ENCODE assay signal across 17 mouse cellular contexts in genomic region chr2:52433365-52433764, GRCm38 (mm10). TPM values are rescaled to one million over a fixed set of nuclear protein-coding genes. Genes with fewer than 3 reads are reported as not detected.
DNase-seq lines count a peak whose midpoint lies in the region; ATAC-seq and TF ChIP-seq lines count a peak whose summit lies in the region.
"Had no signal": no experiment of that assay in that cellular context is flagged by ENCODE, and none has a peak within 500 bp of the region (broad histone marks: within the 10 kb centered on the region; RNA-seq: fewer than 3 reads in every experiment).

No protein-coding gene starts in this region.

- no peaks in the 10 kb centered on the region for H3K4me1 ChIP-seq in kidney, embryonic 14.5 days (ENCODE audit: control insufficient read depth, insufficient read depth, low read length)
- H3K4me1 ChIP-seq in hindbrain, embryonic 11.5 days (replicated peaks; ENCODE audit: control insufficient read depth, insufficient read depth, low read length): no peaks in the 10 kb centered on the region
- H3K4me1 ChIP-seq: liver, embryonic 13.5 days; midbrain, embryonic 13.5 days had no signal

- no peak for TF ChIP-seq CTCF in gastrocnemius, adult 2 months (IDR thresholded peaks at IDR 0.05)

- no peak overlapping the region for H3K4me3 ChIP-seq in kidney, embryonic 14.5 days (ENCODE audit: low read length)
- no peak overlapping the region for H3K4me3 ChIP-seq in gastrocnemius, adult 2 months
- no peak overlapping the region for H3K4me3 ChIP-seq in hindbrain, embryonic 11.5 days (ENCODE audit: low read depth, low read length)
- H3K4me3 ChIP-seq: forebrain, embryonic 15.5 days; liver, embryonic 13.5 days; midbrain, embryonic 13.5 days had no signal

- 63% methylated on average over 7 of the region's 7 CpGs for WGBS in kidney, embryonic 14.5 days
- WGBS in hindbrain, embryonic 11.5 days: 66% methylated on average over 7 of the region's 7 CpGs

- no peak overlapping the region for H3K27ac ChIP-seq in kidney, embryonic 14.5 days (ENCODE audit: low read depth, low read length)
- H3K27ac ChIP-seq in gastrocnemius, adult 2 months: no peak overlapping the region; the same call in 1 of the 2 replicates
- no peak overlapping the region for H3K27ac ChIP-seq in hindbrain, embryonic 11.5 days (ENCODE audit: low read depth, low read length)
- H3K27ac ChIP-seq: forebrain, embryonic 15.5 days; hindbrain, postnatal 0 days; liver, embryonic 13.5 days; midbrain, embryonic 13.5 days had no signal

- peak; percentile 33 for DNase-seq in embryo, embryonic 10 days (ENCODE audit: low spot score)
- no peak for DNase-seq in embryo, embryonic 9.5 days (ENCODE audit: extremely low spot score)
- peak; percentile 23 for DNase-seq in kidney, postnatal 10 days
- DNase-seq in gastrocnemius, adult 2 months: peak; percentile 63
- peak; percentile 49 for DNase-seq in heart, postnatal 25 days (ENCODE audit: low spot score)
- DNase-seq in right cerebral cortex, postnatal 14 days: no peak
- no peak for DNase-seq in hindbrain, embryonic 11.5 days (ENCODE audit: low spot score)
- DNase-seq: cerebellum, adult 9-11 months; kidney, adult 8-10 months; liver, embryonic 13.5 days; thymus, postnatal 4 days had no signal

- ATAC-seq in kidney, embryonic 14.5 days (ENCODE audit: low FRiP score, low TSS enrichment): no peak
- no peak for ATAC-seq in hindbrain, embryonic 11.5 days (ENCODE audit: low FRiP score)
- ATAC-seq: CD4-positive, CD25-positive, alpha-beta regulatory T cell, adult 4 months; forebrain, embryonic 15.5 days; hindbrain, postnatal 0 days; midbrain, embryonic 13.5 days had no signal

- H3K9ac ChIP-seq in kidney, embryonic 14.5 days (ENCODE audit: low read depth, low read length): no peak overlapping the region
- no peak overlapping the region for H3K9ac ChIP-seq in hindbrain, embryonic 11.5 days (ENCODE audit: low read depth, low read length)
- H3K9ac ChIP-seq: forebrain, embryonic 15.5 days; liver, embryonic 13.5 days; midbrain, embryonic 13.5 days had no signal

- no peaks in the 10 kb centered on the region for H3K27me3 ChIP-seq in kidney, embryonic 14.5 days (ENCODE audit: control insufficient read depth, insufficient read depth, low read length)
- H3K27me3 ChIP-seq in hindbrain, embryonic 11.5 days (ENCODE audit: control insufficient read depth, insufficient read depth, low read length): no peaks in the 10 kb centered on the region
- H3K27me3 ChIP-seq: forebrain, embryonic 15.5 days; liver, embryonic 13.5 days; midbrain, embryonic 13.5 days had no signal

- no peaks in the 10 kb centered on the region for H3K9me3 ChIP-seq in kidney, embryonic 14.5 days (ENCODE audit: control insufficient read depth, low read length)
- H3K9me3 ChIP-seq in hindbrain, embryonic 11.5 days (ENCODE audit: control insufficient read depth, low read length): no peaks in the 10 kb centered on the region
- H3K9me3 ChIP-seq: forebrain, embryonic 15.5 days; G1E; liver, embryonic 13.5 days; midbrain, embryonic 13.5 days had no signal

- no peak overlapping the region for H3K4me2 ChIP-seq in kidney, embryonic 14.5 days (replicated peaks; ENCODE audit: low read depth, low read length)
- no peak overlapping the region for H3K4me2 ChIP-seq in hindbrain, embryonic 11.5 days (replicated peaks; ENCODE audit: low read depth, low read length)
- H3K4me2 ChIP-seq: forebrain, embryonic 15.5 days; liver, embryonic 13.5 days; midbrain, embryonic 13.5 days had no signal

- intact Hi-C loops in gastrocnemius, adult 2 months (cut with DNase I): no loop called here
- intact Hi-C loops in heart, postnatal 25 days (cut with DNase I): no loop called here

- no peaks in the 10 kb centered on the region for H3K36me3 ChIP-seq in kidney, embryonic 14.5 days (ENCODE audit: control insufficient read depth, insufficient read depth, low read length)
- H3K36me3 ChIP-seq in hindbrain, embryonic 11.5 days (ENCODE audit: control insufficient read depth, insufficient read depth, low read length): no peaks in the 10 kb centered on the region
- H3K36me3 ChIP-seq: forebrain, embryonic 15.5 days; G1E; liver, embryonic 13.5 days had no signal

RNA-seq across cellular contexts. Expression of gene Arl5a, which starts 8.7 kb away (rescaled TPM):
- 30.8 and 70.1 TPM in 2 replicates for polyA plus RNA-seq in kidney, embryonic 14.5 days (2014; fragmentation: Nextera tagmentation; extraction: Ambion mirVana)
- 10 to 100 TPM; 29.9 to 38.6 TPM for total RNA-seq in gastrocnemius, adult 2 months (2021)
- 10 to 100 TPM; 35.3 to 38.2 TPM for total RNA-seq in heart, postnatal 25 days (2021)
- polyA plus RNA-seq in hindbrain, embryonic 11.5 days (2014; fragmentation: Nextera tagmentation; extraction: Ambion mirVana): 61.1 and 78.3 TPM in 2 replicates

RNA-seq across cellular contexts. Expression of gene Neb, which starts 55.1 kb away (rescaled TPM):
- 0.99 and 1.2 TPM in 2 replicates for polyA plus RNA-seq in kidney, embryonic 14.5 days (2014; fragmentation: Nextera tagmentation; extraction: Ambion mirVana)
- total RNA-seq in gastrocnemius, adult 2 months (2021): 1,000 to 10,000 TPM; 5,559 to 6,662 TPM
- 1 to 10 TPM; 4.8 to 5.2 TPM for total RNA-seq in heart, postnatal 25 days (2021)
- polyA plus RNA-seq in hindbrain, embryonic 11.5 days (2014; fragmentation: Nextera tagmentation; extraction: Ambion mirVana): 3.7 and 4.2 TPM in 2 replicates

Comparison
In these comparisons a context has a peak if more than half of its experiments do, and no peak if none do; other contexts are left out.
1. DNase-seq: peak in embryo, embryonic 10 days (single experiment), kidney, postnatal 10 days (single experiment), gastrocnemius, adult 2 months (single experiment) and heart, postnatal 25 days (single experiment); none in embryo, embryonic 9.5 days (single experiment), right cerebral cortex, postnatal 14 days (single experiment) and hindbrain, embryonic 11.5 days (single experiment).
2. RNA of gene Neb, which starts 55.1 kb away (total RNA-seq): 5,559 to 6,662 TPM in gastrocnemius, adult 2 months; 4.8 to 5.2 TPM in heart, postnatal 25 days; every median in the first group is over 100 times any median in the second.